Mouse (Mus musculus) left cerebral cortex, postnatal 10 days (tissue): ENCODE measurements around the gene Ccdc8. TPM values are rescaled to one million over a fixed set of nuclear protein-coding genes. Genes with fewer than 3 reads are reported as not detected.

Source experiments
- DNase-seq, 2 experiments: peaks; one replicate each; pipeline ENCODE4 v3.0.0; 2021 to 2022; ENCODE audit warnings: low spot score in 2 of 2, mixed read lengths in 1 of 2; ENCODE audit errors: extremely low spot score in 1 of 2
- intact Hi-C: fragments of 180-260 bp; cut with DNase I; formaldehyde crosslinking; loops from one replicate; pipeline ENCODE4 v1.15.1; 2025
- total RNA-seq, 2 experiments: library from RNA; stranded (reverse); gene quantifications; 2 replicates each; pipeline ENCODE4 v1.2.3; 2021

The Ccdc8 gene
- total RNA-seq, 2 experiments from 2014 or later: 3.0 to 3.3 TPM

DNA sequence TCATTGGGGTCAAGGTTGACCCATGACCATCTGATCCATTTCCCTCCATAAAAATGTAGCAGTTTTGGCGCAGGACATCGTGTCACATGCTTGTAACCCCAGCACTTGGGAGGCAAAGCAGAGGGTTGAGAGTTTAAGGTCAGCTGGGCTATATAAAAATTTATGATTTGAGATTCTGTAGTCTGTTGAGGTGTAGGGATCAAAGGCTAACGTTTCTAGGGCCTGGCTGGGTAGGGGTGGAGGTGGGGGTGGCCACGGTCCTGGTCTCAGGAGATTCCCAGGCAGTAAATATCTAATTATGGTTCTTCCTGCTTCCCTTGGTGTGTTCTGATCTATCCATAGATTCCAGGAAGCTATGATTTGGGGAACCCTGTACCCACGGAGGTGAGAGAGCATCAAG, 30.8 kb upstream of the Ccdc8 start:
- DNase-seq: no peak
- intact Hi-C loops: no loop called here

DNA sequence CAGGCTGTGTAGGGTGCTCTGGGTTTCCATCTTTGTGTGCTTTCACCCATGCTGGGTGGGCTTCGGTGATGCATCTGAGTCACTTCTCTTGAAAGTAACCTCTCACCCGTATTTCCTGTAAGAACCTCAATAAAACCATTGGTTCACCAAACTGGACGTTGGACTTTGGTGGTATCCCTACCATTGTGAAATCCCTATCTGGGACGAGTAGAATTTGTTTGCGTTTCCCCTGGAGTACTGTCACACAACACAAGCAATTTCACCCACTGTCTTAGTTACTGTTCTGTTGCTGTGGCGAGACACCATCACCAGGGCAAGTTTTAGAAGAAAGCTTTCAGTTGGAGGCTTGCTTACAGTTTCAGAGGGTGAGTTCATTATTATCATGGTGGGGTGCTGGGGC, 24.1 kb upstream of the Ccdc8 start:
- intact Hi-C loops: no loop called here
- no peak for DNase-seq

DNA sequence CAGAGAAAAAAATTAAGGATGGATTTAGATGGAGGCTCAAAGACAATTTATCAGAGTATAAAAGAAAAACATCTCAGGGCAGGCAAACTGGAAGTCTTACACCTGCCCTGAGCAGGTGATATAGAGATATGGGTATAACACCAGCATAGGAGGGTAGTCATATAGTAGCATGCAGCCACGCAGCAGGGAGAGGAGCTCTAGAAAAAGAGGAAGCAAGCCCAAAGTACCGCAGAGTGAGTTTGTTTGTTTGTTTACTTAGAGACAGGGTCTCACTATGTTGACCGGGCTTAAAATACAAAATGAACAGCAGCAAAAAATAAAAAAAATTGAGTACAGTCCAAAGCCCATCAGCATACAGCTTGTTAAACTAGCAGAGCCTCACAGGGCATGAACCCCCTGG, 21.3 kb upstream of the Ccdc8 start:
- intact Hi-C loops: no loop called here
- DNase-seq: no peak

DNA sequence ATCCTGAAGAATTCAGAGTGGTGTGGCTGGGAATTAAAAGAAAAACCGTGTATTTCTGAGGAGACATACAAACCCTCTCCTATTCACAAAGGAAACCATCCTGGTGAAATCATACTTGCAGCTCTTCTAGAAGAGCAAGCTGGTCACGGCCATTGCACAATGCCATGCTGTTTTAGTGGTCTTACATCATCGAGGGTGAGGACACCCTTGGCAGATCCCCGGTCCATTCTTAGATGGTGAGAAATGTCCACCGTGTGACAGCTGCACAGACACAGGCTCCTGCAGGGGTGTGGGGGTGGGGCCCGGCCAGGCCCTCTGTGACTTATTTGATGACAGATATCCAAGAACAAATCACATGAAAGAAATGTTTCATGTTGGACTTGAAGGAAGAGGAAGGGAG, 18.5 kb upstream of the Ccdc8 start:
- DNase-seq: no peak
- intact Hi-C loops: no loop called here

DNA sequence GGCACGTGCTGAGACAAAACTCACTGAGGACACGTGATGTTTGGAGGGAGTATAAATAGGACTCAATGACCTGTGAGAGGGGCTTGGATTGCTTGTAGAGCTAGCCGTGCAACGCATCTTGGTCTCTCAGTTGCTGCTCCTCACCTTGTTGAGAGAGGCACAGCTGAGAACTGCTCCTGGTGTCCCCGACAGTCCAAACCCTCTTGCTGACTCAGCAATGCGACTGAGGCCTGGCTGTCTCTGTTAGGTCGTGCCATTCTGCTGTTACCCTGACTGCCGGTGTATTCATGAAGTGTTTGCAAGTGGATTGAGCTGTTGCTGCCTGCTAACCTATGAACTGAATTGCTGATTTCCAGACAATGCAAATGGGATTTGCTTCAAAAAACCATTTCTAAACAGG, 16.2 kb upstream of the Ccdc8 start:
- intact Hi-C loops: no loop called here

GRCm38 (mm10) chr7:16978173-16978572, 14.3 kb upstream of the Ccdc8 start:
- DNase-seq: no peak

More for the DNA sequence above, 16.2 kb upstream of the Ccdc8 start:
- DNase-seq: no peak

GRCm38 (mm10) chr7:16978593-16978992, 13.9 kb upstream of the Ccdc8 start:
- no peak for DNase-seq
- intact Hi-C loops: no loop called here

More at GRCm38 (mm10) chr7:16978173-16978572, 14.3 kb upstream of the Ccdc8 start:
- intact Hi-C loops: no loop called here

- intact Hi-C loops: no loop called here
- peak in 1 of 2 experiments; percentile 80 for DNase-seq
Measured at GRCm38 (mm10) chr7:16980348-16980747, 12.2 kb upstream of the Ccdc8 start.

DNA sequence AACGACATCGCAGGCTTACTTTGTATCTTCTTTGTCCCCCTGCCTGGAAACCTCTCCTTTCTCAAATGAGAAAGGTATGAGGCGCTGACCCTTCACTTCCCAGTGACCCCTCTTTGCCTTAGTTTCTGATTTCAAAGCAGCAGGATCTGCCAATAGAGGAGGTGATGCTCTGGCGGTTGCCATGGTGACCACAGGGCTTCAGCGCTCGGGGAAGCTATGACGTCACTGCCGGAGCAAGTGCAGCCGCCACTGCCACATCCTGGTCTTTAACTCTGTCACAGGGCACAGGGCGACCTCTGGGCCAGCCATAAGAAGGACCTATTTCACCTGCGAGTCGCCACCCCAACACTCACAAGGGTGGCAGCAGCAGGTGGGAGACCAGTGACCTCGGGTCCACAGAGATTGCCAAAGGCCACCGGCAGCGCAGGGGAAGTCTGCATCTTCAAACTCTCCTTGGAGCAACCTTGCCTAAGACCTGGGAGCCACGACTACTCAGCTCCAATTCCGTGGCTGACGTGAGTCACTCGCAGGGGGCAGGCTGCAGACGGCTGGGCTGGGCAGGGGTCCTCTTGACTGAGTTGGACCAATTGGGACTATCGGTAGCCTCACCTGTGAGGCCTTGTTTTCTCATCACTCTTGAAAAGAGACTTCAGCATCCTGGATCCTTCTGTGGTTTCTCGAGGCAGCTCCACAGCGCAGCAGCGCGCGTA, 9.5 kb upstream of the Ccdc8 start, which contains the start of gene Gm42372:
Gene Gm42372, plus strand, starts transcription at position 228 of the 710 bp plus-strand sequence.
- peak; percentile 90 to 93 for DNase-seq
- intact Hi-C loops: no loop called here

DNA sequence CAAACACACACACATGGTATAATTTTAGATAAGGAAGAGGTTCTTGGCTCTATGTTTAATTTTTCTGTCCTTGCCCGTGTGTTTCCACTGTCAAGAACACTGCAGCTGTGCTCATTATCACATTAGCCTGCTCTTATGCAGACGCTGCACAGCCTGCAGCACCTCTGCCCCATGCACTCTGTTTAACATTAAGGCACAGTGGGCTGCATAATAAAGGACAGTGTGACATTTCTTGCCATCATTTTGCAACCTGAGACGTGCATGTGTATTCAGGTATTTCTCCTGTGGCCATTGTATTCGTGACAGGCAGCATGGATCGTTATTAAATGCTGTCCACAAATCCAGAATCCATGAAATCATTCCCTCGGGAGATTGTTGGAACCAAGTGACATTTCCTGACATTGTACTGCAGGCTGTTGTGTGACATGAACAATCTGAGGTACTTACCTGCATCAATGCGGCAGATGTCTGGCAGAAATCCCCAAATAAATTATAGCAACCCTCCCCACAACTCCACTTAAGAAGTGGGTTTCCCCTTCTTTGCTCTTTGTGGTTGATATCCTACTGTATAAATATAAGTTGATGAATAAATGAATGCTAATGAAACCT, 4.9 kb upstream of the Ccdc8 start:
- intact Hi-C loops: no loop called here
- no peak for DNase-seq

DNA sequence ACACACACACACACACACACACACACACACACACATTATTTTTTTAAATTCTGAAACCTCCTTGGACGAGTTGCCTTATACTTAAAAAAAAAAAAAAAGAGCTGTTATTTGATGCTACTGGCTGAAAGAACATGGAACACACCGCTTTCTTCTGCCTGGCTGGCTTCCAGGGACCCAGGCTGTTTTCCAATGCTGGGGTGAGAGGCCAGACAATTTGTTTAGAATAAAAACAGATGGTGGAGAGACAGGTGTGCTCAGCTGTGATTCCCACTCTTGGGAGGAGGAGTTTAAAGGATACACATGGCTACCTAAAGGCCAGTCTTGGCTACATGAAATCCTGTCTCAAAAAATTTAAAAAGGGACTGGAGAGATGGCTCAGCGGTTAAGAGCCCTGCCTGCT, 4.1 kb upstream of the Ccdc8 start:
- DNase-seq: no peak
- intact Hi-C loops: no loop called here

DNA sequence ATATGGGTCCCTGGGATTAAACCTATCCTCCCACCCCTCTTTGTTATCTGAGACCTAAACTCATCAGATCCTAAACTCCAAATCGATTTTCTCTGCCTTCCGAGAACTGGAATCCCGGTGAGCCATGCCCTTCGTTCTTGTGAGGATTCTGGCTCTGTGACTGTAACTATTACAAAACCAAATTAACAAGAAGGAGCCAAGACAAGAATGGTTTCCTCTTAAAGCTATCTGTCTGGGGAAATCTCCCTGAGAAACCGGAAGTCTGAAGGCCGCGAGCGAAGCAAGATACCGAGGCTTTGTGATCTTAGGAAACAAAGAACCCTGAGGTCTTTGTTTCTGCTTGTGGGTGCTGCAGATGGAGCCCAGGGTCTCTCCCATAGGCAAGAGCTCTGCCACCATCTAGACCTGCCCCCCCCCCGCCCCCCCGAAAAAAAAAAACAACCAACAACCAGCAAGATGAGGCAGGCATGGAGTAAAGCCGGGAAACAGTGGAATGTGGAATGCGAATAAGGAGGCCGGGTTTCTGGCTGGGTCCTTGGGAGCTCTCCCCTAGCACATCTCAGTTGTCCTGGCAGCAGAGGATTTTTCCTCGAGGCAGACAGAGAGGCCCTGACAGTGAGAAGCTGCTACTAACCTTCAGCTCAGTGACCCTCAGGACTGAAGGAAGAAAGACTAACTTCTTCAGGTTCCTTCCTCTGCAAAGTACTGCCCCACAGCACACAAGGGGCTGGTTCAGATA, 2.3 kb upstream of the Ccdc8 start:
- no peak for DNase-seq
- intact Hi-C loops: no loop called here

DNA sequence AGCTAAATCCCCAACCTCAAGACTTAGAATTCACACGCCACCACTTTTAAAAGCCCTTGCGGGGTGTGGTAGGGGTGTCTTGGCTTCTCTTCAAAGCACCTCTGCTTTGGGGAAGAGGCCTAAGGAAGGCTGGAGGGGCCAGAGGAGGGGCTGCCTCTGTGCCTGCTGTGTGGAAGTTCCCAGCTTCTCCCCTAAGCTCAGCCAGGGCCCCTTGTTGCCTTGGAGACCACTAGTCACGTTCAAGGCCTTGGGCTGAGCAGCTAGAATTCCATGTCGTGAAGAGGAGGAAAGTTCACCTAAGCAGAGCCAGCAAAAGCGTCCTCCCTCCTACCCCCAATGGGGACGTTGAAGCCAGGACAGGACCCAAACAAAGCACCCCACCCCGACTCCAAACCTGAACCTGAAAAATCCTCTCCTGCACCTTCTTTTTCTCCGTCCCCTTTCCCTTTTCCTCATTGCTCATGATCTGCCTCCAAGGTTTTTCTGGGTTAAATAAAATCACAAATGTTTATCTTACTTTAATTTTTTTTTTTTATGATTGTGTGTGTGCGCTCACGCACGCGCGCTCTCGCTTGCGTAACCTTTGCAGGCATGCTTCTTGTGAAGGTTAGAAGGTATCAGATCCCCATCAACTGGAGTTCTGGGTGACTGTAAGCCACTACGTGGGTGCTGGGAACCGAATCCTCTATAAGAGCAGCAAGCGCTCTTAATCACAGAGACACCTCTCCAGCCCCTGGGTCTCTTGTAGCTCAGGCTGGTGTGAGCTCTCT, 642 bp upstream of the Ccdc8 start:
- intact Hi-C loops: no loop called here
- DNase-seq: peak in 1 of 2 experiments; percentile 58

DNA sequence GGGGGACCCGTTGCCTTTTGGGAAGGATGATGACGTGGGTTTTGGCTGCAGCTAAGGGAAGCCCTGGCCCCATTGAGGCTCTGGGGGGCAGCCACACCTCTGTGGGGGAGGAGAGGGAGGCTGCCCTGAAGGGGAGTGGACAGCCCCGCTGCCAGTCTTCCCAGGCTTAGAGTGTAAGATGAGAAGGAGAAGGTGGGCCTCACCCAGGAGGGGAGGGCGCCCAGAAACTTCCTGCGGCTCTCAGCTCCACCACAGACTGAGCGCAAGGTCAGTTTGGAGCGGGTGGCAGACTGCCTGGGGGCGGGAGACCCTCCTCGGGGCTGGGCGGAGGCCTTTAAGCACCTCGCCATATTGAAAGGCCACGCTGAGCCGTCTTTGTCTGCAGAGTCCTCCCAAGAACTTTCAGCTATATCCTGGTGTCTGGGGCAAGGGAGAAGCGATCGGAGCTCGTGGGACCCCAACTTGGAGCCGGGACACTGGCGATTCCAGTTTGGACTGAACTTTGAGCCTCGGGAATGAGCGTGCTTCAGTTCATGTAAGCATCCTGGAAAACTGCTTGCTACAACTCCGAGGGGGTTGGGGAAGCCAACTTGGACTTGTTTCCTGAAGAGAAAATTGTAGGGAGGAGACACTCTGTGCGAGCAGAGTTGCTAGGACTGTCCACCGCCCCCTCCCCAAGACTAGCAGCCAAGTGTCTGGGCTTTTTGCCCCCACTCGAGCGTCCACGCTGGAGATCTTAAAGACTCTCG, 1.3 kb downstream of the Ccdc8 start:
- intact Hi-C loops: no loop called here
- peak in 1 of 2 experiments; percentile 86 for DNase-seq

DNA sequence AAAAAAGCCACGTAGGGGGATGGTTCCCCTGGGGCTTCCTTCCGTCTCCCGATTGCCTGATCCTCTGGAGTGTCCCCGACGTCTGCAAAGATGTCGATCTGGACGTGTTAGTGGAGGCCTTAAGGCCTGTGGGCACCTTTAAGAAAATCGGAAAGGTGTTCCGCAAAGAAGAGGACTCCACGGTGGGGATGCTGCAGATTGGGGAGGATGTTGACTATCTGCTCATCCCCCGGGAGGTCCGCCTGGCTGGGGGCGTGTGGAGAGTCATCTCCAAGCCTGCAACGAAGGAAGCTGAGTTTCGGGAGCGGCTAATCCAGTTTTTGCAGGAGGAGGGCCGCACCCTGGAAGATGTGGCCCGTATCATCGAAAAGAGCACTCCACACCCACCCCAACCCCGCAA, 1.9 kb downstream of the Ccdc8 start:
- intact Hi-C loops: no loop called here
- no peak for DNase-seq

DNA sequence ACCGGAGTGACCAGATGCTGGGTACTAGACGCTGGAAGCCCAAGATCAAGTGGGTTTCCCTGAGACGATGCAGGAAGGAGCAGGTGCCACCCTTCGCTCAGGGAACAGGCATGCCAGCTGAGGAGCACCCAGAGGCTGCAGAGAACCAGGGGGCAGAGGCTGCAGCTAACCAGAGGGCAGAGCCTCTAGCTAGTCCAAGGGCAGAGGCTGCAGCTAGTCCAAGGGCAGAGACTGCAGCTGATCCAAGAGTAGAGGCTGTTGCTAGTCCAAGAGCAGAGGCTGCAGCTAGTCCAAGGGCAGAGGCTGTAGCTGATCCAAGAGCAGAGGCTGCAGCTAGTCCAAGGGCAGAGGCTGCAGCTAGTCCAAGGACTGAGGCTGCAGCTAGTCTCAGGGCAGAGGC, 2.8 kb downstream of the Ccdc8 start:
- intact Hi-C loops: no loop called here

DNA sequence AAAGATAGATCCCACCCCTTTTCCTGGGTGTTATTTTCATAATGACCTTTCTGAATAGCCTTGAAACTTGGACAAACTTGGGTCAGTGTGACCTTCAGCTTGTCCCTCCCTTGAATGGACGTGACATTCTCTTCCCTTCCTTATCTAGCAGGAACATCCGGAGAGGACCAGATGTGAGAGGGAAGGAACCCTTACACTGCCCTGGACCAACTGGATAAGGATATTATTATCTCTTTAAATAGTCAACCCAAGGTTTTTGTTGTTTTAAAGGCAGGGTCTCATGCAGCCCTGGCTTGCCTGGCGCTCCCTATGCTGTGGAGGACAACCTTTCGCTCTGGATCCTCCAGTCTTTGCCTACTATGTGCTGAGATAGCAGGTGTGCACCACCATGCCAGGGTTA, 6.7 kb downstream of the Ccdc8 start:
- DNase-seq: no peak
- intact Hi-C loops: no loop called here

More for the DNA sequence above, 2.8 kb downstream of the Ccdc8 start:
- DNase-seq: no peak

- DNase-seq: peak; percentile 79 to 84
- intact Hi-C loops: no loop called here
Measured at GRCm38 (mm10) chr7:16999650-17000049, 7.1 kb downstream of the Ccdc8 start.
